Mouse (Mus musculus): ENCODE results near the gene Mpped2. TPM values are rescaled to one million over a fixed set of nuclear protein-coding genes. Genes with fewer than 3 reads are reported as not detected.
A peak's percentile ranks its signal among the peaks of the same experiment; 100 is the strongest.

Gene Mpped2
- polyA plus RNA-seq, 1 experiment from 2014 or later = 33.9 TPM

GRCm38 (mm10) chr2:106772643-106773042 is 79.6 kb downstream of the Mpped2 start:
- WGBS = 65% methylated on average over 5 of the region's 5 CpGs
- no peaks in the 10 kb centered on the region for H3K4me1 ChIP-seq (ENCODE audit: control insufficient read depth, insufficient read depth, low read length)
- no peaks in the 10 kb centered on the region for H3K9me3 ChIP-seq (replicated peaks; ENCODE audit: control insufficient read depth, low read length)
- no peak overlapping the region for H3K4me3 ChIP-seq (ENCODE audit: low read length)
- H3K36me3 ChIP-seq (ENCODE audit: control insufficient read depth, insufficient read depth) = no peaks in the 10 kb centered on the region
- H3K4me2 ChIP-seq (ENCODE audit: low read depth, low read length) = no peak overlapping the region
- no peaks in the 10 kb centered on the region for H3K27me3 ChIP-seq (ENCODE audit: control insufficient read depth, insufficient read depth, low read length)
- no peak overlapping the region for H3K9ac ChIP-seq (ENCODE audit: low read length)
- ATAC-seq (replicated peaks; ENCODE audit: extremely low read depth, insufficient read depth, low FRiP score) = no peak
- H3K27ac ChIP-seq (ENCODE audit: low read length) = no peak overlapping the region

GRCm38 (mm10) chr2:106774251-106775196 is 81.5 kb downstream of the Mpped2 start:
- Histone ChIP-seq H3K4me3 (ENCODE audit: low read length) (no peak overlapping the region), H3K27me3 (ENCODE audit: control insufficient read depth, insufficient read depth, low read length) (no peaks in the 10 kb centered on the region), H3K36me3 (ENCODE audit: control insufficient read depth, insufficient read depth) (no peaks in the 10 kb centered on the region), H3K27ac (ENCODE audit: low read length) (no peak overlapping the region), H3K9me3 (replicated peaks; ENCODE audit: control insufficient read depth, low read length) (no peaks in the 10 kb centered on the region), H3K4me2 (ENCODE audit: low read depth, low read length) (no peak overlapping the region), H3K9ac (ENCODE audit: low read length) (no peak overlapping the region), H3K4me1 (ENCODE audit: control insufficient read depth, insufficient read depth, low read length) (no peaks in the 10 kb centered on the region)
- WGBS = 55% methylated on average over 10 of the region's 10 CpGs
- ATAC-seq (replicated peaks; ENCODE audit: extremely low read depth, insufficient read depth, low FRiP score) = no peak

- no peak overlapping the region for H3K27ac ChIP-seq (ENCODE audit: low read length)
- H3K4me1 ChIP-seq (ENCODE audit: control insufficient read depth, insufficient read depth, low read length) = no peaks in the 10 kb centered on the region
- WGBS = 83% methylated on average over 2 of the region's 2 CpGs
- no peak overlapping the region for H3K4me2 ChIP-seq (ENCODE audit: low read depth, low read length)
- H3K9me3 ChIP-seq (replicated peaks; ENCODE audit: control insufficient read depth, low read length) = no peaks in the 10 kb centered on the region
- no peak overlapping the region for H3K4me3 ChIP-seq (ENCODE audit: low read length)
- H3K36me3 ChIP-seq (ENCODE audit: control insufficient read depth, insufficient read depth) = no peaks in the 10 kb centered on the region
- ATAC-seq (replicated peaks; ENCODE audit: extremely low read depth, insufficient read depth, low FRiP score) = no peak
- no peak overlapping the region for H3K9ac ChIP-seq (ENCODE audit: low read length)
- H3K27me3 ChIP-seq (ENCODE audit: control insufficient read depth, insufficient read depth, low read length) = no peaks in the 10 kb centered on the region
Measured at GRCm38 (mm10) chr2:106775994-106776393, 82.9 kb downstream of the Mpped2 start.

GRCm38 (mm10) chr2:106778861-106779516 is 85.9 kb downstream of the Mpped2 start:
- no peak overlapping the region for H3K4me3 ChIP-seq (ENCODE audit: low read length)
- no peaks in the 10 kb centered on the region for H3K36me3 ChIP-seq (ENCODE audit: control insufficient read depth, insufficient read depth)
- H3K27ac ChIP-seq (ENCODE audit: low read length) = no peak overlapping the region
- no peak for ATAC-seq (replicated peaks; ENCODE audit: extremely low read depth, insufficient read depth, low FRiP score)
- H3K9ac ChIP-seq (ENCODE audit: low read length) = no peak overlapping the region
- no peaks in the 10 kb centered on the region for H3K4me1 ChIP-seq (ENCODE audit: control insufficient read depth, insufficient read depth, low read length)
- H3K9me3 ChIP-seq (replicated peaks; ENCODE audit: control insufficient read depth, low read length) = no peaks in the 10 kb centered on the region
- H3K4me2 ChIP-seq (ENCODE audit: low read depth, low read length) = no peak overlapping the region
- H3K27me3 ChIP-seq (ENCODE audit: control insufficient read depth, insufficient read depth, low read length) = no peaks in the 10 kb centered on the region
- WGBS = 63% methylated on average over 7 of the region's 7 CpGs

- Histone ChIP-seq H3K9me3 (replicated peaks; ENCODE audit: control insufficient read depth, low read length) (no peaks in the 10 kb centered on the region), H3K4me1 (ENCODE audit: control insufficient read depth, insufficient read depth, low read length) (no peaks in the 10 kb centered on the region), H3K9ac (ENCODE audit: low read length) (no peak overlapping the region), H3K4me3 (ENCODE audit: low read length) (no peak overlapping the region), H3K27ac (ENCODE audit: low read length) (no peak overlapping the region), H3K4me2 (ENCODE audit: low read depth, low read length) (no peak overlapping the region), H3K27me3 (ENCODE audit: control insufficient read depth, insufficient read depth, low read length) (no peaks in the 10 kb centered on the region), H3K36me3 (ENCODE audit: control insufficient read depth, insufficient read depth) (no peaks in the 10 kb centered on the region)
- ATAC-seq (replicated peaks; ENCODE audit: extremely low read depth, insufficient read depth, low FRiP score) = no peak
- 85% methylated on average over 26 of the region's 26 CpGs for WGBS
Measured at GRCm38 (mm10) chr2:106781181-106782179, 88.4 kb downstream of the Mpped2 start.

- ATAC-seq (replicated peaks; ENCODE audit: extremely low read depth, insufficient read depth, low FRiP score) = no peak
- Histone ChIP-seq H3K4me2 (ENCODE audit: low read depth, low read length) (no peak overlapping the region), H3K36me3 (ENCODE audit: control insufficient read depth, insufficient read depth) (no peaks in the 10 kb centered on the region), H3K9me3 (replicated peaks; ENCODE audit: control insufficient read depth, low read length) (no peaks in the 10 kb centered on the region), H3K4me1 (ENCODE audit: control insufficient read depth, insufficient read depth, low read length) (peaks cover 7% of the 10 kb centered on the region; the same call in 1 of the 2 replicates), H3K4me3 (ENCODE audit: low read length) (no peak overlapping the region), H3K27me3 (ENCODE audit: control insufficient read depth, insufficient read depth, low read length) (no peaks in the 10 kb centered on the region), H3K9ac (ENCODE audit: low read length) (no peak overlapping the region), H3K27ac (ENCODE audit: low read length) (no peak overlapping the region)
- 81% methylated on average over 4 of the region's 4 CpGs for WGBS
Measured at GRCm38 (mm10) chr2:106783311-106783710, 90.2 kb downstream of the Mpped2 start.

GRCm38 (mm10) chr2:106788055-106788454 is 95.0 kb downstream of the Mpped2 start:
- H3K27me3 ChIP-seq (ENCODE audit: control insufficient read depth, insufficient read depth, low read length) = no peaks in the 10 kb centered on the region
- H3K4me3 ChIP-seq (ENCODE audit: low read length) = no peak overlapping the region
- no peak overlapping the region for H3K9ac ChIP-seq (ENCODE audit: low read length)
- 0 out of 2 replicates have a peak, but pooled peaks have one; percentile 23 for ATAC-seq (replicated peaks; ENCODE audit: extremely low read depth, insufficient read depth, low FRiP score)
- H3K4me1 ChIP-seq (ENCODE audit: control insufficient read depth, insufficient read depth, low read length) = peaks cover 15% of the 10 kb centered on the region
- no peaks in the 10 kb centered on the region for H3K9me3 ChIP-seq (replicated peaks; ENCODE audit: control insufficient read depth, low read length)
- 40% methylated on average over 8 of the region's 8 CpGs for WGBS
- no peak overlapping the region for H3K4me2 ChIP-seq (ENCODE audit: low read depth, low read length)
- no peaks in the 10 kb centered on the region for H3K36me3 ChIP-seq (ENCODE audit: control insufficient read depth, insufficient read depth)
- H3K27ac ChIP-seq (ENCODE audit: low read length) = peak overlapping the region; percentile 20; the same call in 1 of the 2 replicates

- Histone ChIP-seq H3K4me2 (ENCODE audit: low read depth, low read length) (no peak overlapping the region), H3K4me3 (ENCODE audit: low read length) (no peak overlapping the region), H3K4me1 (ENCODE audit: control insufficient read depth, insufficient read depth, low read length) (peaks cover 15% of the 10 kb centered on the region), H3K27me3 (ENCODE audit: control insufficient read depth, insufficient read depth, low read length) (no peaks in the 10 kb centered on the region), H3K27ac (ENCODE audit: low read length) (no peak overlapping the region; the same call in 1 of the 2 replicates), H3K9me3 (replicated peaks; ENCODE audit: control insufficient read depth, low read length) (no peaks in the 10 kb centered on the region), H3K36me3 (ENCODE audit: control insufficient read depth, insufficient read depth) (no peaks in the 10 kb centered on the region), H3K9ac (ENCODE audit: low read length) (no peak overlapping the region)
- ATAC-seq (replicated peaks; ENCODE audit: extremely low read depth, insufficient read depth, low FRiP score) = no peak
- 36% methylated on average over 4 of the region's 4 CpGs for WGBS
Measured at GRCm38 (mm10) chr2:106788573-106788972, 95.5 kb downstream of the Mpped2 start.
